In genomic region chr13:49435745-49436144, GRCm38 (mm10) we compare ENCODE assay signal across 21 mouse cellular contexts. TPM values are rescaled to one million over a fixed set of nuclear protein-coding genes. Genes with fewer than 3 reads are reported as not detected.
DNase-seq lines count a peak whose midpoint lies in the region; ATAC-seq lines count a peak whose summit lies in the region.
"Had no signal": no experiment of that assay in that cellular context is flagged by ENCODE, and none has a peak within 500 bp of the region (broad histone marks: within the 10 kb centered on the region; RNA-seq: fewer than 3 reads in every experiment).

No protein-coding gene starts in this region.

- peaks cover 11% of the 10 kb centered on the region for H3K4me1 ChIP-seq in heart, embryonic 15.5 days (replicated peaks)
- no peaks in the 10 kb centered on the region for H3K4me1 ChIP-seq in limb, embryonic 10.5 days
- H3K4me1 ChIP-seq: forebrain, embryonic 12.5 days; hindbrain, embryonic 15.5 days had no signal

- peak overlapping the region; percentile 39 for H3K27ac ChIP-seq in heart, embryonic 15.5 days
- no peak overlapping the region for H3K27ac ChIP-seq in limb, embryonic 10.5 days
- H3K27ac ChIP-seq: forebrain, embryonic 12.5 days; hindbrain, embryonic 15.5 days; kidney, postnatal 0 days had no signal

- peaks cover 3% of the 10 kb centered on the region; the same call in 1 of the 2 replicates for H3K36me3 ChIP-seq in heart, embryonic 15.5 days
- peaks cover 66% of the 10 kb centered on the region for H3K36me3 ChIP-seq in limb, embryonic 10.5 days

- no peaks in the 10 kb centered on the region for H3K27me3 ChIP-seq in heart, embryonic 15.5 days
- no peaks in the 10 kb centered on the region for H3K27me3 ChIP-seq in limb, embryonic 10.5 days (ENCODE audit: low read depth, poor library complexity, severe bottlenecking)
- H3K27me3 ChIP-seq: CH12.LX; forebrain, embryonic 12.5 days; hindbrain, embryonic 15.5 days had no signal

- intact Hi-C loops in heart, postnatal 25 days (cut with DNase I) = no loop called here

- H3K9me3 ChIP-seq in heart, embryonic 15.5 days (replicated peaks) = no peaks in the 10 kb centered on the region
- no peaks in the 10 kb centered on the region for H3K9me3 ChIP-seq in limb, embryonic 10.5 days (replicated peaks)
- H3K9me3 ChIP-seq: forebrain, embryonic 12.5 days; hindbrain, embryonic 15.5 days had no signal

- no peak overlapping the region for H3K4me2 ChIP-seq in heart, embryonic 15.5 days
- H3K4me2 ChIP-seq: forebrain, embryonic 12.5 days; hindbrain, embryonic 15.5 days; liver, embryonic 11.5 days had no signal

- no peak for DNase-seq in heart, postnatal 25 days (ENCODE audit: low spot score)
- DNase-seq in CD4-positive helper T cell, adult 2 months (ENCODE audit: low read depth, low spot score) = peak; percentile 21
- peak; percentile 38 for DNase-seq in CD4-positive, CD25-positive, alpha-beta regulatory T cell, adult 2 months (ENCODE audit: low read depth, low spot score)
- DNase-seq in naive thymus-derived CD4-positive, alpha-beta T cell, adult 2 months (ENCODE audit: low read depth) = peak; percentile 47
- no peak for DNase-seq in MN1 (ENCODE audit: low spot score)
- DNase-seq in limb, embryonic 10.5 days (ENCODE audit: low spot score) = no peak
- DNase-seq: adrenal gland, adult 2 months; cerebellum, adult 9-10 months; heart, adult 18-20 months; kidney, adult 11 months; lung, adult 18-20 months; lung, postnatal 36 days; right cerebral cortex, postnatal 25 days had no signal

- WGBS in heart, embryonic 15.5 days = 80% methylated on average over 1 of the region's 1 CpGs
- WGBS in limb, embryonic 10.5 days = 90% methylated on average over 1 of the region's 1 CpGs

- ATAC-seq in heart, embryonic 15.5 days (replicated peaks; ENCODE audit: insufficient number of reproducible peaks, insufficient read depth, low FRiP score, low read depth) = no peak
- ATAC-seq: midbrain, embryonic 16.5 days had no signal

- no peak overlapping the region for H3K4me3 ChIP-seq in heart, embryonic 15.5 days
- no peak overlapping the region for H3K4me3 ChIP-seq in limb, embryonic 10.5 days
- H3K4me3 ChIP-seq: forebrain, embryonic 12.5 days; hindbrain, embryonic 15.5 days had no signal

- no peak overlapping the region for H3K9ac ChIP-seq in heart, embryonic 15.5 days
- H3K9ac ChIP-seq: forebrain, embryonic 12.5 days; hindbrain, embryonic 15.5 days had no signal

RNA-seq across cellular contexts. Expression of gene Ippk, which starts 14.7 kb away (rescaled TPM):
- polyA plus RNA-seq in heart, embryonic 15.5 days (2015; fragmentation: Nextera tagmentation; extraction: Ambion mirVana) = 10.0 and 11.1 TPM in 2 replicates
- total RNA-seq in heart, postnatal 25 days (2021) = 1 to 10 TPM; 5.6 to 6.4 TPM
- 17.3 and 21.0 TPM in 2 replicates for polyA plus RNA-seq in limb, embryonic 10.5 days (2016; fragmentation: Nextera tagmentation; extraction: Ambion mirVana)

RNA-seq across cellular contexts. Expression of gene Tes3-ps, which starts 57.4 kb away (rescaled TPM):
- polyA plus RNA-seq in heart, embryonic 15.5 days (2015; fragmentation: Nextera tagmentation; extraction: Ambion mirVana) = 0.71 and 0.87 TPM in 2 replicates
- total RNA-seq in heart, postnatal 25 days (2021) = 1 to 10 TPM; 1.5 TPM
- 1.0 and 1.5 TPM in 2 replicates for polyA plus RNA-seq in limb, embryonic 10.5 days (2016; fragmentation: Nextera tagmentation; extraction: Ambion mirVana)
- polyA plus RNA-seq: adrenal gland, adult 2 months; spleen, adult 2 months had no signal

Comparison
In these comparisons a context has a peak if more than half of its experiments do, and no peak if none do; other contexts are left out.
1. DNase-seq: peak in CD4-positive helper T cell, adult 2 months (single experiment), CD4-positive, CD25-positive, alpha-beta regulatory T cell, adult 2 months (single experiment) and naive thymus-derived CD4-positive, alpha-beta T cell, adult 2 months (single experiment); none in heart, postnatal 25 days (single experiment), MN1 (single experiment) and limb, embryonic 10.5 days (single experiment).